In genomic region chr2:156664993-156665518, GRCm38 (mm10) we compare ENCODE assay signal across 15 mouse cellular contexts. TPM values are rescaled to one million over a fixed set of nuclear protein-coding genes. Genes with fewer than 3 reads are reported as not detected.
A peak's percentile ranks its signal among the peaks of the same experiment; 100 is the strongest.
DNase-seq lines count a peak whose midpoint lies in the region; ATAC-seq and TF ChIP-seq lines count a peak whose summit lies in the region.
"Had no signal": no experiment of that assay in that cellular context is flagged by ENCODE, and none has a peak within 500 bp of the region (broad histone marks: within the 10 kb centered on the region; RNA-seq: fewer than 3 reads in every experiment).

No protein-coding gene starts in this region.

- no peaks in the 10 kb centered on the region for H3K27me3 ChIP-seq in stomach, postnatal 0 days (ENCODE audit: control insufficient read depth, insufficient read depth, low read length)
- H3K27me3 ChIP-seq: kidney, embryonic 15.5 days had no signal

- H3K27ac ChIP-seq in stomach, postnatal 0 days (replicated peaks), result no peak overlapping the region
- H3K27ac ChIP-seq: kidney, embryonic 15.5 days; limb, embryonic 15.5 days had no signal

- intact Hi-C loops in left cerebral cortex, postnatal 10 days (cut with DNase I), result loop anchor here (5.0 kb wide), 1 partner anchor 48 kb away; no protein-coding TSS in a partner anchor

- no peak overlapping the region for H3K9ac ChIP-seq in stomach, postnatal 0 days (ENCODE audit: low read length)
- H3K9ac ChIP-seq: kidney, embryonic 15.5 days; limb, embryonic 15.5 days had no signal

- H3K9me3 ChIP-seq in stomach, postnatal 0 days (ENCODE audit: control insufficient read depth, low read length), result no peaks in the 10 kb centered on the region
- H3K9me3 ChIP-seq: kidney, embryonic 15.5 days; limb, embryonic 15.5 days had no signal

- H3K4me3 ChIP-seq in stomach, postnatal 0 days (ENCODE audit: low read depth, low read length), result no peak overlapping the region
- H3K4me3 ChIP-seq: erythroblast, embryonic 14.5 days; kidney, embryonic 15.5 days; limb, embryonic 15.5 days had no signal

- no peak overlapping the region for H3K4me2 ChIP-seq in stomach, postnatal 0 days (replicated peaks; ENCODE audit: low read depth)
- H3K4me2 ChIP-seq: kidney, embryonic 15.5 days; limb, embryonic 15.5 days had no signal

- no peak for TF ChIP-seq EP300 in stomach, postnatal 0 days (optimal IDR thresholded peaks at IDR 0.05)

- DNase-seq in left cerebral cortex, adult 18-20 months (ENCODE audit: low spot score in 2 of 2), result peak; percentile 47 to 60
- DNase-seq in left cerebral cortex, postnatal 10 days (ENCODE audit: extremely low spot score in 1 of 2, low spot score in 2 of 2), result no peak
- peak; percentile 70 for DNase-seq in right cerebral cortex, adult 18-20 months
- no peak for DNase-seq in right cerebral cortex, postnatal 14 days
- DNase-seq in layer of hippocampus, adult 8-10 months (ENCODE audit: low spot score in 2 of 2), result peak; percentile 33 to 34
- DNase-seq in stomach, postnatal 0 days (ENCODE audit: low spot score), result peak; percentile 35
- DNase-seq in gastrocnemius, postnatal 4 days (ENCODE audit: low spot score in 2 of 2), result no peak
- DNase-seq in adrenal gland, adult 8-10 months, result no peak
- DNase-seq: adrenal gland, postnatal 36 days; heart, postnatal 14 days; thymus, postnatal 14 days had no signal

- no peak for TF ChIP-seq CTCF in stomach, postnatal 0 days (IDR thresholded peaks at IDR 0.05; ENCODE audit: low read depth)

- ATAC-seq in stomach, postnatal 0 days (ENCODE audit: low FRiP score, low TSS enrichment), result no peak; the same call in 1 of the 2 replicates
- ATAC-seq: inflammation-experienced regulatory T-cells, adult 6 months had no signal

- no peaks in the 10 kb centered on the region for H3K36me3 ChIP-seq in stomach, postnatal 0 days (ENCODE audit: control insufficient read depth, insufficient read depth, low read length)
- H3K36me3 ChIP-seq: kidney, embryonic 15.5 days; limb, embryonic 15.5 days had no signal

- 39% methylated on average over 8 of the region's 8 CpGs for WGBS in stomach, postnatal 0 days

- H3K4me1 ChIP-seq in stomach, postnatal 0 days (replicated peaks; ENCODE audit: control insufficient read depth, insufficient read depth), result no peaks in the 10 kb centered on the region
- H3K4me1 ChIP-seq: kidney, embryonic 15.5 days; limb, embryonic 15.5 days had no signal

RNA-seq across cellular contexts. Expression of gene Dlgap4, which starts 51.6 kb away (rescaled TPM):
- total RNA-seq in left cerebral cortex, adult 18-20 months (2021), result 100 to 1,000 TPM; 215 to 219 TPM
- total RNA-seq in left cerebral cortex, postnatal 10 days (2021), result 100 to 1,000 TPM; 240 to 258 TPM
- total RNA-seq in layer of hippocampus, adult 8-10 months (2022), result 100 to 1,000 TPM; 180 to 193 (median 189) TPM
- 50.7 and 59.0 TPM in 2 replicates for polyA plus RNA-seq in stomach, postnatal 0 days (2015; fragmentation: Nextera tagmentation; extraction: Ambion mirVana)
- 10 to 100 TPM; 81.1 to 93.7 TPM for total RNA-seq in gastrocnemius, postnatal 4 days (2021)
- 10 to 100 TPM; 43.0 to 72.3 (median 58.4) TPM for total RNA-seq in adrenal gland, adult 8-10 months (2022)

Comparison
In these comparisons a context has a peak if more than half of its experiments do, and no peak if none do; other contexts are left out.
1. DNase-seq: peak in left cerebral cortex, adult 18-20 months (2 of 2), right cerebral cortex, adult 18-20 months (single experiment), layer of hippocampus, adult 8-10 months (2 of 2) and stomach, postnatal 0 days (single experiment); none in left cerebral cortex, postnatal 10 days (0 of 2), right cerebral cortex, postnatal 14 days (single experiment), gastrocnemius, postnatal 4 days (0 of 2) and adrenal gland, adult 8-10 months (single experiment).